Mouse (Mus musculus): Measurements from ENCODE around the gene Btbd6. TPM values are rescaled to one million over a fixed set of nuclear protein-coding genes. Genes with fewer than 3 reads are reported as not detected.

The Btbd6 gene
- polyA plus RNA-seq, 1 experiment from 2014 or later: 23.6 TPM

- Histone ChIP-seq H3K36me3 (peaks cover 11% of the 10 kb centered on the region), H3K4me1 (peaks cover 27% of the 10 kb centered on the region), H3K27me3 (ENCODE audit: insufficient read depth, poor library complexity, severe bottlenecking) (no peaks in the 10 kb centered on the region), H3K9me3 (no peaks in the 10 kb centered on the region), H3K27ac (peak within 1 kb of the TSS; percentile 94), H3K4me3 (peak within 1 kb of the TSS; percentile 88)
- under 1% methylated on average over 95 of the region's 96 CpGs for WGBS
- peak; percentile 100 for DNase-seq (ENCODE audit: low spot score)
Observed at GRCm38 (mm10) chr12:113000294-113001132, 24.2 kb downstream of the Btbd6 start, which contains the start of gene Brf1. Gene Brf1, minus strand, starts transcription at chr12:113000704.

GRCm38 (mm10) chr12:113001133-113001474 lies 24.8 kb downstream of the Btbd6 start:
- Histone ChIP-seq H3K9me3 (no peaks in the 10 kb centered on the region), H3K27me3 (ENCODE audit: insufficient read depth, poor library complexity, severe bottlenecking) (no peaks in the 10 kb centered on the region), H3K27ac (peak overlapping the region; percentile 94), H3K4me1 (peaks cover 27% of the 10 kb centered on the region), H3K36me3 (peaks cover 6% of the 10 kb centered on the region), H3K4me3 (peak overlapping the region; percentile 88)
- 4% methylated on average over 5 of the region's 5 CpGs for WGBS
- DNase-seq (ENCODE audit: low spot score): no peak

- no peak for DNase-seq (ENCODE audit: low spot score)
- H3K36me3 ChIP-seq: no peaks in the 10 kb centered on the region
- no peak overlapping the region for H3K4me3 ChIP-seq
- no peaks in the 10 kb centered on the region; the same call in 1 of the 2 replicates for H3K27me3 ChIP-seq (ENCODE audit: insufficient read depth, poor library complexity, severe bottlenecking)
- H3K27ac ChIP-seq: no peak overlapping the region
- H3K9me3 ChIP-seq: no peaks in the 10 kb centered on the region
- H3K4me1 ChIP-seq: peaks cover 27% of the 10 kb centered on the region
- 28% methylated on average over 2 of the region's 2 CpGs for WGBS
Observed at GRCm38 (mm10) chr12:113002667-113003066, 26.4 kb downstream of the Btbd6 start.

- no peak for DNase-seq (ENCODE audit: low spot score)
- peaks cover 17% of the 10 kb centered on the region for H3K4me1 ChIP-seq
- no peak overlapping the region for H3K27ac ChIP-seq
- WGBS: 76% methylated on average over 8 of the region's 8 CpGs
- H3K27me3 ChIP-seq (ENCODE audit: insufficient read depth, poor library complexity, severe bottlenecking): no peaks in the 10 kb centered on the region; the same call in 1 of the 2 replicates
- H3K36me3 ChIP-seq: no peaks in the 10 kb centered on the region
- H3K9me3 ChIP-seq: no peaks in the 10 kb centered on the region
- no peak overlapping the region for H3K4me3 ChIP-seq
Observed at GRCm38 (mm10) chr12:113004011-113004410, 27.7 kb downstream of the Btbd6 start.

DNA sequence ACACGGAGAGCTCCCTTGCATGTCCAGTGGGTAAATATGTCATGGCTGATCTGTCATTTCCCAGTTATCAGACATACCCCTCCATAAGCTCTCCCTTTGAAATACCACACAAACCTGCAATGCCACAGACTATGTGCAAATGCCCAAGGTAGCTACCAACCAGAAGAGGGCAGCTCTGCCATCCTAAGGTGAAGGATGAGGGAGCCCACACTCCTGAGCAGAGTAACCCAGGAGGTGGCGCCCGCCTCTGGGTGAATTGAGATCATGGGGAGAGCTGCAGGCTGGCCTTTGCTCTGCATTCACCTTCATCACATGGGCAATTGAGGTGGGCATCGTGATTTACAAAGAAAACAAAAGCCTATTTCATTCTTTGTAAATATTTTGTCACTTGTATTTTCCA lies 28.7 kb downstream of the Btbd6 start:
- DNase-seq (ENCODE audit: low spot score): no peak
- Histone ChIP-seq H3K27ac (no peak overlapping the region), H3K9me3 (no peaks in the 10 kb centered on the region), H3K4me1 (peaks cover 9% of the 10 kb centered on the region), H3K36me3 (no peaks in the 10 kb centered on the region), H3K27me3 (ENCODE audit: insufficient read depth, poor library complexity, severe bottlenecking) (no peaks in the 10 kb centered on the region; the same call in 1 of the 2 replicates), H3K4me3 (no peak overlapping the region)
- 33% methylated on average over 4 of the region's 4 CpGs for WGBS

GRCm38 (mm10) chr12:113011702-113012360 lies 35.5 kb downstream of the Btbd6 start:
- H3K4me1 ChIP-seq: peaks cover 39% of the 10 kb centered on the region
- DNase-seq (ENCODE audit: low spot score): no peak
- H3K9me3 ChIP-seq: no peaks in the 10 kb centered on the region
- H3K4me3 ChIP-seq: no peak overlapping the region
- no peaks in the 10 kb centered on the region for H3K27me3 ChIP-seq (ENCODE audit: insufficient read depth, poor library complexity, severe bottlenecking)
- H3K27ac ChIP-seq: no peak overlapping the region
- H3K36me3 ChIP-seq: 0 out of 2 replicates have a peak, but pooled peaks cover 3% of the 10 kb centered on the region
- WGBS: 82% methylated on average over 6 of the region's 6 CpGs

DNA sequence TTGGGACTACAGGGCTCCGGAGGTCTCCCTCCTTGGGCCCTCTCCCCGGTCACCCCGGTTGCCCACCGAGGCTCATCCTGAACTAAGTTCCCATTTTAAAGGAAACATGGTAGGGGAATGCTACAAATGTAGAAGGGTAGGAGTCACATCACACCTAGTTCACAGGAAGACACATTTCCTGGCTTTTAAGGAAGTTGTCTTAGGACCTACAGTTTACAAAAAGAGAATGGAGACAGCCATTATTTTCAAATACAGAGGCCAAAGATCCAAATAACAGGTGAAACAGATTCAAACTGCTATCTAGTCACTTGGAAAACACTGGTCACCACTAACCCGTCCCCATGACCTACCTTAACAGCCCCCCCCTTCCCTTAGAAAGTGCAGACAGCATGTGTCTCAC lies 36.2 kb downstream of the Btbd6 start:
- no peak overlapping the region; the same call in 1 of the 2 replicates for H3K27ac ChIP-seq
- no peak for DNase-seq (ENCODE audit: low spot score)
- 0 out of 2 replicates have a peak, but pooled peaks cover 3% of the 10 kb centered on the region for H3K36me3 ChIP-seq
- H3K4me1 ChIP-seq: peaks cover 44% of the 10 kb centered on the region
- H3K27me3 ChIP-seq (ENCODE audit: insufficient read depth, poor library complexity, severe bottlenecking): no peaks in the 10 kb centered on the region
- WGBS: 87% methylated on average over 5 of the region's 5 CpGs
- no peak overlapping the region for H3K4me3 ChIP-seq
- H3K9me3 ChIP-seq: no peaks in the 10 kb centered on the region

GRCm38 (mm10) chr12:113013021-113013491 lies 36.8 kb downstream of the Btbd6 start:
- Histone ChIP-seq H3K9me3 (no peaks in the 10 kb centered on the region), H3K27me3 (ENCODE audit: insufficient read depth, poor library complexity, severe bottlenecking) (no peaks in the 10 kb centered on the region), H3K4me3 (peak overlapping the region; percentile 80), H3K4me1 (peaks cover 45% of the 10 kb centered on the region), H3K27ac (peak overlapping the region; percentile 94), H3K36me3 (0 out of 2 replicates have a peak, but pooled peaks cover 3% of the 10 kb centered on the region)
- 64% methylated on average over 3 of the region's 3 CpGs for WGBS
- no peak for DNase-seq (ENCODE audit: low spot score)

DNA sequence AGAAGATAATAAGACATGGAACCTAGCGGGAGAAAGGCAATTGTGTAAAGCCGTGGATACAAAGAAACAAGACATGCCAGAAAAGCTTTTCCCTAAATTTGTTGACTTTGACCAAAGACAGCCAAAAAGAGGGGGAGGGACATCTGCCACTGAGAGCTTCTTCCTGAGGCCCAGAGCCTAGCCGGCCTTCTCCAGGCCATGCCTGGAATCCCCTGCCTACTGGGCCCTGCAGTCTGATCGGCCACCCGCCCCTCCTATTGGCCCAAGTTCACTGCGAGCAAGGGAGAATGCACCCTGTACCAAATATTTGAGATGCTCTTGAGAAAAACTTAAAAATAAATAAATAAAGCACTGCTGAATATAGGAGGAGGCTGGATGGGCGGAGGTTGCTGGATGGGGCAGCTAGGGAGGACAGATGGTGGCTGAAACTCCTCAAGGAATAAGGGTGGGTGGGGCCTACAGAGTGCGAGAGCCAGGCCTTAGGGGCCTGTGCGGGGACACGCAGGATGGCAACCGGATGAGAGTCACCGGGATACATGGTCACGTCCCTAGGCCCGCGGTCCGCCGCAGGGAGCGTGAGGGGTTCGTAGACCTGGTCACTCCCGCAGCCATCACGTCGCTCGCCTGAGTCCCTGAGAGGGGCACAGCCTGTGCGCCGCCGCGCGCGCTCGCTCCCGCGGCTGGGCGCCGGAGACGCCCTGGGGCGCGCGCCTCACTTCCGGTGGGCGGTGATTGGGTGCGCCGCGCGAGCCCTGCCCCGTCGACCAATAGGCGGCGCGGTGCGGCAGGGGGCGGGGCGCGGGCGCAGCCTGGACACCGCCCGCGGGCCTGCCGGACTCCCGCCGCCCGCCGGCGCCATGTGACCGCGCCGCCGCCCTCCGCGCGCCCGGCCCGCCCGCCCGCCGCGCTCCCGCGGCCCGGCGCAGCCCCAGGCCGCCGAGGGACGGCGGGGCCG lies 37.6 kb downstream of the Btbd6 start, which contains the start of gene Pacs2:
Gene Pacs2, plus strand, starts transcription at position 905 of the 955 bp plus-strand sequence.
- 0 out of 2 replicates have a peak, but pooled peaks cover 3% of the 10 kb centered on the region for H3K36me3 ChIP-seq
- no peaks in the 10 kb centered on the region for H3K27me3 ChIP-seq (ENCODE audit: insufficient read depth, poor library complexity, severe bottlenecking)
- peak within 1 kb of the TSS; percentile 94 for H3K27ac ChIP-seq
- peak within 1 kb of the TSS; percentile 80 for H3K4me3 ChIP-seq
- H3K4me1 ChIP-seq: peaks cover 45% of the 10 kb centered on the region
- 10% methylated on average over 82 of the region's 85 CpGs for WGBS
- DNase-seq (ENCODE audit: low spot score): peak; percentile 92
- no peaks in the 10 kb centered on the region for H3K9me3 ChIP-seq

GRCm38 (mm10) chr12:113014561-113015556 lies 38.6 kb downstream of the Btbd6 start:
- peak overlapping the region; percentile 80 for H3K4me3 ChIP-seq
- DNase-seq (ENCODE audit: low spot score): no peak
- peaks cover 45% of the 10 kb centered on the region for H3K4me1 ChIP-seq
- H3K27ac ChIP-seq: peak overlapping the region; percentile 94
- no peaks in the 10 kb centered on the region for H3K9me3 ChIP-seq
- WGBS: 3% methylated on average over 64 of the region's 64 CpGs
- no peaks in the 10 kb centered on the region for H3K27me3 ChIP-seq (ENCODE audit: insufficient read depth, poor library complexity, severe bottlenecking)
- H3K36me3 ChIP-seq: 0 out of 2 replicates have a peak, but pooled peaks cover 3% of the 10 kb centered on the region

DNA sequence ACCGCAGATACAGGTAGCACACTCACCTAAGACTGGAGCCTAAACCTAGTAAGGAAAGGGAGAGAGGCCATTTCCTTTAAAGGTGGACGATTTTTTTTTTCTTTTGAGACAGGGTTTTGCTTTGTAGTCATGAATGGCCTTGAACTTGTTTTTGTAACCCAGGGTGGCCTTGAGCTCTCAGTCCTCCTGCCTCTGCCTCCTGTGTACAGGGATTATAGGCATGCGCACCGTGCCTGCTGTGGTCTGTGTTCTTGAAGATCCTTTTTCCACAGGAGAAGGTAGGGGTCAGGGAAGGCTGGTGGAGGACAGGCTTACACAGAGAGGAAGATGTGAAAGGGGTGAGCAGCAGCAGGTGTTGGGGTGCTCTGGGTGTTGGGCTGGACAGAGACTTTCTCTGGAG lies 39.7 kb downstream of the Btbd6 start:
- H3K27ac ChIP-seq: no peak overlapping the region
- no peaks in the 10 kb centered on the region for H3K27me3 ChIP-seq (ENCODE audit: insufficient read depth, poor library complexity, severe bottlenecking)
- H3K36me3 ChIP-seq: peaks cover 11% of the 10 kb centered on the region
- 79% methylated on average over 4 of the region's 4 CpGs for WGBS
- H3K4me3 ChIP-seq: no peak overlapping the region
- DNase-seq (ENCODE audit: low spot score): no peak
- H3K4me1 ChIP-seq: peaks cover 45% of the 10 kb centered on the region
- H3K9me3 ChIP-seq: no peaks in the 10 kb centered on the region
